Mouse (Mus musculus): ENCODE results near the gene Sptb. TPM values are rescaled to one million over a fixed set of nuclear protein-coding genes. Genes with fewer than 3 reads are reported as not detected.

Gene Sptb
- total RNA-seq, 2 experiments from 2014 or later = 93.9 to 100 TPM

GRCm38 (mm10) chr12:76612621-76613020, 97.7 kb downstream of the Sptb start:
- DNase-seq (ENCODE audit: low spot score in 2 of 2) = no peak

GRCm38 (mm10) chr12:76608997-76609565, 101.3 kb downstream of the Sptb start:
- no peak for DNase-seq (ENCODE audit: low spot score in 2 of 2)

- DNase-seq (ENCODE audit: low spot score in 2 of 2) = peak in 1 of 2 experiments; percentile 36
Observed at GRCm38 (mm10) chr12:76608241-76608640, 102.1 kb downstream of the Sptb start.

GRCm38 (mm10) chr12:76605837-76606236, 104.5 kb downstream of the Sptb start:
- DNase-seq (ENCODE audit: low spot score in 2 of 2) = no peak

- no peak for DNase-seq (ENCODE audit: low spot score in 2 of 2)
Observed at GRCm38 (mm10) chr12:76604546-76604945, 105.8 kb downstream of the Sptb start.

- no peak for DNase-seq (ENCODE audit: low spot score in 2 of 2)
Observed at GRCm38 (mm10) chr12:76603779-76604178, 106.6 kb downstream of the Sptb start.

- DNase-seq (ENCODE audit: low spot score in 2 of 2) = no peak
Observed at GRCm38 (mm10) chr12:76598196-76598928, 112.0 kb downstream of the Sptb start.

GRCm38 (mm10) chr12:76597577-76598100, 112.7 kb downstream of the Sptb start:
- no peak for DNase-seq (ENCODE audit: low spot score in 2 of 2)

GRCm38 (mm10) chr12:76596292-76597023, 113.9 kb downstream of the Sptb start:
- DNase-seq (ENCODE audit: low spot score in 2 of 2) = peak; percentile 80 to 82

GRCm38 (mm10) chr12:76595830-76596229, 114.5 kb downstream of the Sptb start:
- DNase-seq (ENCODE audit: low spot score in 2 of 2) = peak in 1 of 2 experiments; percentile 36

- DNase-seq (ENCODE audit: low spot score in 2 of 2) = no peak
Observed at GRCm38 (mm10) chr12:76594556-76594955, 115.8 kb downstream of the Sptb start.

- peak; percentile 75 to 78 for DNase-seq (ENCODE audit: low spot score in 2 of 2)
Observed at GRCm38 (mm10) chr12:76593839-76594322, 116.5 kb downstream of the Sptb start.

- DNase-seq (ENCODE audit: low spot score in 2 of 2) = no peak
Observed at GRCm38 (mm10) chr12:76593254-76593653, 117.1 kb downstream of the Sptb start.

- peak; percentile 44 to 50 for DNase-seq (ENCODE audit: low spot score in 2 of 2)
Observed at GRCm38 (mm10) chr12:76592213-76592612, 118.1 kb downstream of the Sptb start.

GRCm38 (mm10) chr12:76591037-76591436, 119.3 kb downstream of the Sptb start:
- DNase-seq (ENCODE audit: low spot score in 2 of 2) = no peak

GRCm38 (mm10) chr12:76589531-76589930, 120.8 kb downstream of the Sptb start:
- DNase-seq (ENCODE audit: low spot score in 2 of 2) = no peak

- no peak for DNase-seq (ENCODE audit: low spot score in 2 of 2)
Observed at GRCm38 (mm10) chr12:76587357-76587756, 123.0 kb downstream of the Sptb start.

GRCm38 (mm10) chr12:76585028-76585427, 125.3 kb downstream of the Sptb start:
- no peak for DNase-seq (ENCODE audit: low spot score in 2 of 2)

GRCm38 (mm10) chr12:76583454-76583853, 126.9 kb downstream of the Sptb start:
- DNase-seq (ENCODE audit: low spot score in 2 of 2) = no peak

GRCm38 (mm10) chr12:76582841-76583240, 127.5 kb downstream of the Sptb start:
- DNase-seq (ENCODE audit: low spot score in 2 of 2) = no peak

- DNase-seq (ENCODE audit: low spot score in 2 of 2) = no peak
Observed at GRCm38 (mm10) chr12:76582139-76582538, 128.2 kb downstream of the Sptb start.

GRCm38 (mm10) chr12:76579806-76580205, 130.5 kb downstream of the Sptb start:
- DNase-seq (ENCODE audit: low spot score in 2 of 2) = no peak
